Mouse (Mus musculus): ENCODE measurements around the gene Atxn3. TPM values are rescaled to one million over a fixed set of nuclear protein-coding genes. Genes with fewer than 3 reads are reported as not detected.

Atxn3 gene
- polyA plus RNA-seq, 1 experiment: 10.6 TPM

GRCm38 (mm10) chr12:101888312-101888711 lies 69.7 kb downstream of the Atxn3 start:
- Histone ChIP-seq H3K4me1 (ENCODE audit: control insufficient read depth, insufficient read depth, insufficient read length, low read length) (no peaks in the 10 kb centered on the region), H3K27ac (replicated peaks; ENCODE audit: low read depth, low read length) (no peak overlapping the region), H3K4me3 (ENCODE audit: insufficient read depth, low read depth, low read length) (no peak overlapping the region)

GRCm38 (mm10) chr12:101884926-101885325 lies 73.1 kb downstream of the Atxn3 start:
- no peak overlapping the region for H3K4me3 ChIP-seq (ENCODE audit: insufficient read depth, low read depth, low read length)
- no peak overlapping the region for H3K27ac ChIP-seq (replicated peaks; ENCODE audit: low read depth, low read length)
- H3K4me1 ChIP-seq (ENCODE audit: control insufficient read depth, insufficient read depth, insufficient read length, low read length): no peaks in the 10 kb centered on the region

- H3K4me3 ChIP-seq (ENCODE audit: insufficient read depth, low read depth, low read length): no peak overlapping the region
- H3K4me1 ChIP-seq (ENCODE audit: control insufficient read depth, insufficient read depth, insufficient read length, low read length): no peaks in the 10 kb centered on the region
- no peak overlapping the region for H3K27ac ChIP-seq (replicated peaks; ENCODE audit: low read depth, low read length)
These were observed 81.7 kb downstream of the Atxn3 start for GRCm38 (mm10) chr12:101876374-101876773.

DNA sequence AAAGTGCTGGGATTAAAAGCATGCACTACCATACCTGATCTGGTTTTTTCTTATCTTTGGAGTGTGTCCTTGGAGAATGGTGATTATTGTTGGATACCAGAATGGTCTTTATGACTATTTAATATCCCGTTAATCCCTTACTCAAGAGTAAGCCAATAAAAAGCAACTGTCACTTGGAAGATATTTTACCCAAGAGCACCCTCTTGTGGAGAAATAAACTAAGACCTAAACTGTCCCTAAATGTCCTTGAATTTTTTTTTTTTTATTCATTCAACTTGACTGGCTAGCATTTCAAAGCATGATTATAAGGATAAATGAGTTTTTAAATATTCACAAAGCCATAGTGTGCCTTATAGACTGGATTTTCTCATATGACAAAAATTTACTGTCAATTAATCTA lies 82.9 kb downstream of the Atxn3 start:
- Histone ChIP-seq H3K4me1 (ENCODE audit: control insufficient read depth, insufficient read depth, insufficient read length, low read length) (no peaks in the 10 kb centered on the region), H3K4me3 (ENCODE audit: insufficient read depth, low read depth, low read length) (no peak overlapping the region), H3K27ac (replicated peaks; ENCODE audit: low read depth, low read length) (no peak overlapping the region)

Other genes starting within 250 kb of the Atxn3 start
- gene Tc2n, start 239.7 kb downstream of the Atxn3 start, polyA plus RNA-seq (2012; ENCODE audit: insufficient read depth, insufficient read length, missing spikeins): 1.8 and 5.0 TPM in 2 replicates
- 11.5 and 12.5 TPM in 2 replicates for gene Fbln5, start 139.2 kb downstream of the Atxn3 start, polyA plus RNA-seq (2012; ENCODE audit: insufficient read depth, insufficient read length, missing spikeins)
- gene Trip11, start 45.0 kb downstream of the Atxn3 start, polyA plus RNA-seq (2012; ENCODE audit: insufficient read depth, insufficient read length, missing spikeins): 15.1 and 17.1 TPM in 2 replicates
- gene Cpsf2, start 17.7 kb upstream of the Atxn3 start, polyA plus RNA-seq (2012; ENCODE audit: insufficient read depth, insufficient read length, missing spikeins): 12.3 TPM in 2 replicates
- not detected in 2 replicates for gene Slc24a4, start 170.5 kb upstream of the Atxn3 start, polyA plus RNA-seq (2012; ENCODE audit: insufficient read depth, insufficient read length, missing spikeins)